Mouse (Mus musculus) kidney, embryonic 15.5 days (tissue): Measurements from ENCODE around the gene Nbea. TPM values are rescaled to one million over a fixed set of nuclear protein-coding genes. Genes with fewer than 3 reads are reported as not detected.
"Not testable (repeated sequence)": the region's sequence is repeated elsewhere in the genome, so short reads cannot be mapped to it uniquely, and the experiment has no call there.

Experiments used
- ATAC-seq: fragments of 200-750 bp; cut with Nextera tagmentation; replicated peaks from 2 replicates; pipeline ENCODE4 v1.8.0; 2017; ENCODE audit warnings: moderate TSS enrichment; ENCODE audit not compliant: low FRiP score
- H3K27ac ChIP-seq: fragments of 300-500 bp; sonication (generic); 2 replicates; pipeline ENCODE4 v1.5.1; 2015; ENCODE audit warnings: mild to moderate bottlenecking, inconsistent platforms
- H3K27me3 ChIP-seq: fragments of 300-500 bp; sonication (generic); 2 replicates; pipeline ENCODE4 v1.6.1; 2015; ENCODE audit warnings: inconsistent platforms
- H3K36me3 ChIP-seq: fragments of 300-500 bp; sonication (generic); 2 replicates; pipeline ENCODE4 v1.6.1; 2015; ENCODE audit warnings: inconsistent platforms
- H3K4me1 ChIP-seq: fragments of 300-500 bp; sonication (generic); 2 replicates; pipeline ENCODE4 v1.6.1; 2015; ENCODE audit warnings: inconsistent platforms
- H3K4me2 ChIP-seq: fragments of 300-500 bp; sonication (generic); 2 replicates; pipeline ENCODE4 v1.6.1; 2015; ENCODE audit warnings: moderate library complexity, mild to moderate bottlenecking, inconsistent platforms
- H3K4me3 ChIP-seq: fragments of 300-500 bp; sonication (generic); replicated peaks from 2 replicates; pipeline ENCODE4 v1.5.1; 2015; ENCODE audit warnings: mild to moderate bottlenecking, inconsistent platforms
- H3K9ac ChIP-seq: fragments of 300-500 bp; sonication (generic); 2 replicates; pipeline ENCODE4 v1.6.1; 2015; ENCODE audit warnings: mild to moderate bottlenecking, inconsistent platforms
- H3K9me3 ChIP-seq: fragments of 300-500 bp; sonication (generic); replicated peaks from 2 replicates; pipeline ENCODE4 v1.6.1; 2016; ENCODE audit warnings: inconsistent platforms
- whole genome bisulfite sequencing: fragments of 180-500 bp; shearing (Covaris S2); methylation state at CpG from one replicate; pipeline ENCODE4 v1.1.7; 2015; ENCODE audit warnings: mixed read lengths; 5-methylcytosine and 5-hydroxymethylcytosine counted together
- polyA plus RNA-seq: library from polyadenylated mRNA; unstranded; fragments of >200 nt; fragmentation: Nextera tagmentation; extraction: Ambion mirVana; gene quantifications from 2 replicates; pipeline ENCODE4 v1.2.1, GENCODE M21; 2015

The Nbea gene
- polyA plus RNA-seq, 1 experiment from 2014 or later = 8.1 TPM

DNA sequence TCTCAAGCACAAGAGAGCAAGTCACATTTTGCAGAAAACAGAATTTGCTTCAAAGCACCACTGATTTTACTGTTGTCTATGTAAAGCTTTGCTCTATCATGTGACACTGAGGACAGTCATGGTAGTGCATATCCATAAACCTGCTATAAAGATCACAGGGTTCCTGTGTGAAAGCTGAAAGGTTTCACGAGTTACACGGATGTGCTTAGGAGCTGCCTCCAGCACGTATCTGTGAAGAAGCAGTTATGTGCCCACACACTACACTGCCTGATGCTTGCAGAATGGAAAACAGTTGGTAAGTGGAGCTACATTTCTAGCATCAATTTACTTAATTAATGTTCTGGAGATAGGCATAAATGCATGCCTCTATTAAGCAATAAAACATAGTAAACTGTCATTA is 172.4 kb downstream of the Nbea start:
- H3K4me1 ChIP-seq = no peaks in the 10 kb centered on the region
- WGBS = 71% methylated on average over 3 of the region's 3 CpGs
- H3K36me3 ChIP-seq = peaks cover 6% of the 10 kb centered on the region; the same call in 1 of the 2 replicates
- H3K9me3 ChIP-seq = no peaks in the 10 kb centered on the region
- H3K4me3 ChIP-seq = no peak overlapping the region
- no peaks in the 10 kb centered on the region for H3K27me3 ChIP-seq
- H3K9ac ChIP-seq = no peak overlapping the region
- ATAC-seq = no peak
- no peak overlapping the region for H3K4me2 ChIP-seq
- no peak overlapping the region for H3K27ac ChIP-seq

DNA sequence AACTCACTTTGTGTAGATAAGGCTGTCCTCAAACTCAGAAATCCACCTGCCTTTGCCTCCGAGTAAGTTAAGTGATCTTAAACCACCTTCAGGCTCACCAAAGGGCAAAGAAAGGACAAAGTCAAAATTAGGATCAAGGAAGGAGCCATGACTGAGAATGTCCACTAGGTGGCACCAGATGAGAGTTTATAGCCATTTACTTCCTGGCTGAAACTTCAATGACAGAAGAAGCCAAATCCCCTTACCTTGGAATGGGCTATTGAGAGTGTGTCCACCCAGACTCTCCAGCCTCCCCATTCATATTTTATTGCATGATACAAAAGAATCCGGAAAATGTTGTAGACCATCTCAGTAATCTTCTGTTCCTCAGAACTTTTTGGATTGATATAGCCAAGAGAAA is 175.5 kb downstream of the Nbea start:
- Histone ChIP-seq H3K4me3 (no peak overlapping the region), H3K9ac (no peak overlapping the region), H3K27ac (no peak overlapping the region), H3K36me3 (peaks cover 20% of the 10 kb centered on the region), H3K27me3 (no peaks in the 10 kb centered on the region), H3K4me2 (no peak overlapping the region), H3K4me1 (no peaks in the 10 kb centered on the region), H3K9me3 (no peaks in the 10 kb centered on the region)
- WGBS = 23% methylated on average over 2 of the region's 2 CpGs
- ATAC-seq = no peak

DNA sequence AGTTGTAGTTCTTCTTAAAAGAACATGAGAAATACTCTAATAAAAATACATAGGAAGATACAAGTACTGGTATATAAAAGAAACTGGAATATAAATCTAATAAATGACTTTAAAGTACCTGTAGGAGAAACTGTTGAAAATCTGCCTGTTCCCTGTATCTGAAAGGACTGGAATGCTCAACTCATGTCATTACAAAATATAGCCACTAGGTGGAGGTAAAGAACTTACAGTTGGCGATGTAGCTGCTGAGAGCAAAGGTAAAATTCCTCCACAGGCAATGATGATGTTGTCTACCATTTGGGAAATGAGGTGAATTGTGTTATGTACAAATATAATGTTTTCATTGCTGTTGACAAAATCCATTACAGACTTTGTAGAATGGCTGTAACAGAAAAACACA is 183.2 kb downstream of the Nbea start:
- ATAC-seq = no peak
- Histone ChIP-seq H3K27me3 (no peaks in the 10 kb centered on the region), H3K36me3 (peaks cover 17% of the 10 kb centered on the region), H3K4me1 (no peaks in the 10 kb centered on the region), H3K4me3 (no peak overlapping the region), H3K9me3 (no peaks in the 10 kb centered on the region), H3K9ac (no peak overlapping the region), H3K4me2 (no peak overlapping the region), H3K27ac (no peak overlapping the region)
- 0% methylated on average over 1 of the region's 1 CpGs for WGBS

DNA sequence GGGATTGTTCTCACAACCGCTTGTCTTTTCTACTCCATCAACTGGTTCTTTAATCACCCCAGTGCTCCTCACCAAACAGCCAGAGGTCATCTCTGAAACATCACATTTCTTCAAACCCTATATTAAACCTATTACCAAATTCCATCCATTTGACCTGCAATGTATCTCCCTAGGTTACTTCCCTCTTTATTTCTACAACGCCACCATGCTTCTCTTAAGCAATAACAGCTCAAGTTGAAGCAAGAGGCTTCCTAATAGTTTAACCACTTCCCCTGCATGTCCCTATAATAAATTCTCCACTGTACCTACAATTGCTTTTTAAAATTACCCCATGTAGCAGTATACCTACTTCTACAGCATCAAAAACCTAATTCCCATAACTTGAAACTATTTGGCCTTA is 205.1 kb downstream of the Nbea start:
- 100% methylated on average over 2 of the region's 2 CpGs for WGBS
- no peaks in the 10 kb centered on the region for H3K4me1 ChIP-seq
- no peak overlapping the region for H3K9ac ChIP-seq
- peaks cover 23% of the 10 kb centered on the region for H3K36me3 ChIP-seq
- ATAC-seq = no peak
- H3K4me3 ChIP-seq = no peak overlapping the region
- no peak overlapping the region for H3K4me2 ChIP-seq
- no peaks in the 10 kb centered on the region for H3K9me3 ChIP-seq
- H3K27me3 ChIP-seq = no peaks in the 10 kb centered on the region
- H3K27ac ChIP-seq = no peak overlapping the region

DNA sequence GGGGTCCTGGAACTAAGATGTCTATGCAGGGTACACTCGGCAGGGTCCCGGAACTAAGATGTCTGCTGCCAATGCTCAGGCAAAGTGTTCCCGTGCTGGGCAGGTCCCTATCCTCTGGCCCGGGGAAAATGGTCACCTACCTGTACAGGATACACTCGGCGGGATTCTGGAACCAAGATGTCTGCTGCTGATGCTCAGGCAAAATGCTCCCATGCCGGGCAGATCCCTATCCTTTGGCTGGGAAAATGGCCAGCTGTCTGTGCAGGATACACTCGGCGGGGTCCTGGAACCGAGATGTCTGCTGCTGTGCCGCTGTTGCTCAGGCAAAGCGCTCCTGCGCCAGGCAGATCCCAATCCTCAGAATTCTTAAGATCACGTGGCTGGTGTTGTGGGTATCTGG is 206.5 kb downstream of the Nbea start:
- 97% methylated on average over 14 of the region's 14 CpGs for WGBS
- H3K4me3 ChIP-seq, ATAC-seq, H3K4me2 ChIP-seq, H3K27ac ChIP-seq, H3K9me3 ChIP-seq, H3K4me1 ChIP-seq, H3K9ac ChIP-seq, H3K27me3 ChIP-seq: not testable (repeated sequence)
- H3K36me3 ChIP-seq = peaks cover 11% of the 10 kb centered on the region

DNA sequence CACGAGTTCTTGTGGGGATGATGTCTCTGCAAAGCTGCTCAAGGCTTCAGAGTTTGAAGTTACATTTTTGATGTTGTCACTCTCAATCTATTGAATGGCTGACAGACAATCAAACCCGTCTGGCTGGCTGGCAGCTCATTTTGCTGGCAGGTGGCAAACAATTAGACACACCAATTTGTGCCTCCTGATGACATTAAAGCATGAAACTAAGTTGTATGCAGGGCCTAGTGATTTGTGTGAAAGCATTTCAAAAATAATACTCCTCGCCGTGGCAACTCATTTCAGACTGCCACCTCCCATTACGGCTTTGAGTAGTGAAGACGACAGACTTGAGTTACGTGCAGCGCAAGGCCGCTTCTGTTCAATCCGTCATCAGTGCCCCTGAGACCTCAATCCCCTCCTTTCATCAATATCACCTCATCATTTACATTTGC is 217.8 kb downstream of the Nbea start:
- Histone ChIP-seq H3K36me3 (peaks cover 5% of the 10 kb centered on the region), H3K27me3 (no peaks in the 10 kb centered on the region), H3K27ac (no peak overlapping the region), H3K4me1 (no peaks in the 10 kb centered on the region), H3K4me2 (no peak overlapping the region), H3K9me3 (no peaks in the 10 kb centered on the region), H3K4me3 (no peak overlapping the region), H3K9ac (no peak overlapping the region)
- WGBS = 79% methylated on average over 10 of the region's 10 CpGs
- no peak for ATAC-seq

DNA sequence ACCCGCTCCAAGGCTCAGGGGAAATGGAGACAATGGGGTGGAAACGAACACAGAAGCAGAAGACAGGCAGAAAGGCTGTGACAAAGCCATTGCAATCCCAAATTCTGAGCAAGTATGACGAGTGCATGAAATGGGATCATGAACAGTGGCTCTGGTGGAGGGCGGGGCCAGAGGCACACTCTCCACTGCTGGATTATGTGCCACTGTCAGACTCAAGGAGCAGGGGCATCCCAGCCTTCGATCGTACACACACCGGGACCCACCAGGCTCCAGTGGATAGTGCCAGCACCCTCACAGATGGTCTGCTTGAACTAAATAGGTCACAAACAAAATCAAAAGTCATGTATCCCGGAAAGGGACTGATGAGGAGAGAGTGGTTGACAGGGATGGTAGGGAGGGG is 220.5 kb downstream of the Nbea start:
- no peak overlapping the region for H3K9ac ChIP-seq
- H3K27me3 ChIP-seq = no peaks in the 10 kb centered on the region
- no peak for ATAC-seq
- H3K36me3 ChIP-seq = peaks cover 5% of the 10 kb centered on the region
- 86% methylated on average over 8 of the region's 8 CpGs for WGBS
- H3K4me1 ChIP-seq = no peaks in the 10 kb centered on the region
- H3K9me3 ChIP-seq = no peaks in the 10 kb centered on the region
- no peak overlapping the region for H3K4me2 ChIP-seq
- no peak overlapping the region for H3K27ac ChIP-seq
- no peak overlapping the region for H3K4me3 ChIP-seq

DNA sequence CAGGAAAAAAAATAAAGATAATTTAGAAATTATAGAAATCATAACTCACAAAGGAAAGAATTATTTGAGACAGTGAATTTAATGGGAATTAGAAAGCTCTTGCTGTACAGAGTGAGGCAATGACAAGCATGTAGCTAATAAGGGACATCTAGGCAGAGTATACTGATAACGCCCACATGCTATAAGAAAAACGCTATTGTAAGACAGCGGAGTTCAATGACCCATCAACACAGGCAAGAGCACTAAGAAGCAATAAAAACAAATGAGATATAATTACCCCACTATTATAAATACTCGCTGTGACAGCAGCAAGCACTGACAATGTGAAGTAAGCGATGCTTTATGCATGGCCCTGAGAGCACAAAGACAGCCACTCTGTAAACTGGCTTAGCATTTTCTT is 233.5 kb downstream of the Nbea start:
- Histone ChIP-seq H3K36me3 (no peaks in the 10 kb centered on the region), H3K4me1 (no peaks in the 10 kb centered on the region), H3K4me3 (no peak overlapping the region), H3K27ac (no peak overlapping the region), H3K9ac (no peak overlapping the region), H3K9me3 (no peaks in the 10 kb centered on the region), H3K4me2 (no peak overlapping the region), H3K27me3 (no peaks in the 10 kb centered on the region)
- WGBS = 58% methylated on average over 5 of the region's 5 CpGs
- ATAC-seq = no peak

DNA sequence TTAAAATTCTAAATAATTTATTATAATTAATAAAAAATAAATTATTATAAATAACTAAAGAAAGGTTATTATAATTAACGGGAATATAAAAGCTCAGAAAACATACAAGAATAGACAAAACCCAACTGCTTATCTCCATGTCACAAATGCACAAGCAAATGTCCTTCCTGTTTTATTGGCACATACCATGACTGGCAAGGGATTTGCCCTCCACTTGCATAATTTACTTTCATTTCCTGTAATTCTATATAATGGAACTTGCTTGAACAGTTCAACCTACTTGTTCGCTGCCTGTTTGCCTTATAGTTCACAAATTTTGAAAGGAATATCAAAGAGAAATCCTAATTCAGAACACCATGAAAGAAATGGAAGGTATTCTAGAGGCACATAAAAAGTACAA is 234.4 kb downstream of the Nbea start:
- Histone ChIP-seq H3K9ac (no peak overlapping the region), H3K4me2 (no peak overlapping the region), H3K4me1 (no peaks in the 10 kb centered on the region), H3K4me3 (no peak overlapping the region), H3K27me3 (no peaks in the 10 kb centered on the region), H3K27ac (no peak overlapping the region), H3K36me3 (no peaks in the 10 kb centered on the region), H3K9me3 (no peaks in the 10 kb centered on the region)
- ATAC-seq = no peak
- WGBS = 90% methylated on average over 2 of the region's 2 CpGs

DNA sequence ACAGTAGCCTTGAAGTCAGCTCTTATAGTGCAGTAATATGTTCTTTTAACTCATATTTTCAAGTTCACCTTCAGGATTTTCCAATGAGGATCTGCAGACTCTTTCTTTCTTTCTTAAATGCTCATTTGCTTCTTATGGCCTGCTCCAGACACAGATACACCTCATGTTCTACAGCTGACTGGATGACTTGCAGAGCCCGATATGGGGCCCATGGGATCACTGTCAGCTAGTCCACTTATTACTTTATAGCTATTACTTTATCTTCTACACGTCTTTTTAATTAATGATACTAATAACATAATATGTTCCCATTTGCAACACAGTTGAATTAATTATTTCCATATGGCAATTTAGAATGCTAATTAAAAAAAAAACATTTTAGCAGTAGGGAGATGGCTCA is 256.2 kb downstream of the Nbea start:
- Histone ChIP-seq H3K27me3 (no peaks in the 10 kb centered on the region), H3K4me2 (no peak overlapping the region), H3K9me3 (no peaks in the 10 kb centered on the region), H3K4me3 (no peak overlapping the region), H3K27ac (no peak overlapping the region), H3K9ac (no peak overlapping the region), H3K36me3 (peaks cover 14% of the 10 kb centered on the region), H3K4me1 (no peaks in the 10 kb centered on the region)
- ATAC-seq = no peak
- whole genome bisulfite sequencing = 82% methylated on average over 2 of the region's 2 CpGs

DNA sequence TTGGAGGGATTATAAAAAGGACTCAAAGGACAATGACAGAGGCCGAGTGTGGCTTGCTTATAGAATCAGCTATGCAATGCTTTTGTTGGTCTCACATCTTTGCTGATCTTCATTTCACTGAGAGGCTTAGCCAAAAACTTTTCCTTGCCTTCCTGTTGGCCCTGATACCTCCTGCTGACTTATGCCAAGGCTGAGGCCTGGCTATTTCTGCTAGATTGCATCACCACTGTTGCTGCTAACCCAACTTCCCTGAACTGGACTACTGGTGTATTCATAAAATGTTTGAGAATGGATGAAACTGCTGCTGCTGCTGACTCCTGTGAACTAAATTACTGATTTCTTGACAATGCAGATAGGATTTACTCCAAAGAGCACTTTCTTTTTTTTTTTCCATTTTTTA is 274.2 kb downstream of the Nbea start:
- Histone ChIP-seq H3K4me3 (no peak overlapping the region), H3K36me3 (no peaks in the 10 kb centered on the region), H3K4me1 (no peaks in the 10 kb centered on the region), H3K27ac (no peak overlapping the region), H3K4me2 (no peak overlapping the region), H3K9me3 (no peaks in the 10 kb centered on the region), H3K9ac (no peak overlapping the region), H3K27me3 (no peaks in the 10 kb centered on the region)
- no peak for ATAC-seq
- 84% methylated on average over 1 of the region's 1 CpGs for WGBS

DNA sequence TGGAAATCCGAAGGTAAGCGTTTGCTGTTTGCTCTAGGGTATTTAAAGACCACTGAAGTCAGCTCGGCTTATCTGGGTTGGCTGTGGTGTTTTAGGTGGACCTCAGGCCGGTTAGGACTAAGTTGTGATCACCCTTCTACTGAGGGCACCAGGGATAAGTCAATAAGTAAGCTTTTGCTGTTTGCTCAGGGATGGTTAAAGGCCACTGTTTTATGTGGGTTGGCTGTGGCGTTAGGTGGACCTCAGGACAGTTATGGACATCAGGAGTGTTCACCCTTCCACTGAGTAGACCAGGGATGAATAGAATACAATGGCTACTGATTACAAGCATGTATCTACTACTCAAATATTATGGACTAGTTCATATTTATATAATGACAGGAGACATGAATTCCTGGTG is 292.9 kb downstream of the Nbea start:
- WGBS = 90% methylated on average over 5 of the region's 5 CpGs
- H3K4me1 ChIP-seq = no peaks in the 10 kb centered on the region
- no peak for ATAC-seq

DNA sequence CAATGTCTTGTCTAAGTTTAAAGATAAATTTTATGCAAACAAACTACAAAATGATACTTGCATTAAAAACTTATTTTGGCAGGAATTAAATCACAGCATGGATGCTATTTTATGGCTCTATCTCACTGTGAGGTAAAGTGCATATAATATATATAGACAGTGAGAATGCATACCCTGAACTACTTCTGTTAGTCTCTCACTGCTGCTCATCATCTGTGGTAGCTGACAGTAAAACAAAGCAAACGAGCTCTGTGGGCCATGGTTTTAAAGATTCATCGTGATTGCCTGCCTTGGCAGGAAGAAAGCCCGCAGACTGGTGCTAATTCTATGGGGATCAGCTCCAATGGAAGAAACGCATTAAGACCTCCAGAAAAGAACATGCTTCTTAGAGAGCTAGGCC is 294.3 kb downstream of the Nbea start:
- Histone ChIP-seq H3K4me2 (no peak overlapping the region), H3K9ac (no peak overlapping the region), H3K36me3 (no peaks in the 10 kb centered on the region), H3K27me3 (no peaks in the 10 kb centered on the region), H3K27ac (no peak overlapping the region), H3K4me1 (no peaks in the 10 kb centered on the region), H3K4me3 (no peak overlapping the region), H3K9me3 (no peaks in the 10 kb centered on the region)
- no peak for ATAC-seq
- 82% methylated on average over 4 of the region's 4 CpGs for WGBS

More for the DNA sequence above, 292.9 kb downstream of the Nbea start:
- Histone ChIP-seq H3K9me3 (no peaks in the 10 kb centered on the region), H3K9ac (no peak overlapping the region), H3K4me3 (no peak overlapping the region), H3K4me2 (no peak overlapping the region), H3K27me3 (no peaks in the 10 kb centered on the region), H3K36me3 (no peaks in the 10 kb centered on the region), H3K27ac (no peak overlapping the region)
